Mouse (Mus musculus) G1E-ER4 (cell line): ENCODE data around the gene Ifitm3. TPM values are rescaled to one million over a fixed set of nuclear protein-coding genes. Genes with fewer than 3 reads are reported as not detected.

Source experiments
- GATA1 ChIP-seq: IDR thresholded peaks from one replicate; pipeline ENCODE4 v1.8.0; 2012; ENCODE audit warnings: low read length, inconsistent platforms
- polyA plus RNA-seq: library from polyadenylated mRNA; stranded (reverse); fragments of >175 nt; gene quantifications from 2 replicates; pipeline ENCODE4 v1.2.3, GENCODE M21; 2012

The Ifitm3 gene
- polyA plus RNA-seq, 1 experiment = not detected

GRCm38 (mm10) chr7:141016707-141017697, 6.4 kb upstream of the Ifitm3 start:
- no peak for TF ChIP-seq GATA1

GRCm38 (mm10) chr7:141011238-141011770, 734 bp upstream of the Ifitm3 start:
- TF ChIP-seq GATA1 = no peak

DNA sequence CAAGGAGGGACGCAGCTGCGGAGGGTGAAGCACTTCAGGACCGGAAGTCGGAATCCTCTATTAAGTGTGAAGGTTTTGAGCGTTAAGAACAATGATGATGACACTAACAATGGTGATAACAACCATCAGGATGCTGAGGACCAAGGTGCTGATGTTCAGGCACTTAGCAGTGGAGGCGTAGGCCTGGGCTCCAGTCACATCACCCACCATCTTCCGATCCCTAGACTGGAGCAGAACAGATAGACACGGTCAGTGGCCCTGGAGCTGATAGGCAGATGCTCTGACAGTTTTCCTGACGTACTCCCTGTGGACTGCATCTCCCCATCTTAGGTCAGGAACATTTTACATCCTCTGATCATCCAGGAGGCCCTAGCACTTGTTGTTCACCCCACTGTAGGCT, 905 bp downstream of the Ifitm3 start:
- no peak for TF ChIP-seq GATA1

GRCm38 (mm10) chr7:141008938-141009660, 1.5 kb downstream of the Ifitm3 start:
- TF ChIP-seq GATA1 = no peak

- TF ChIP-seq GATA1 = no peak
Observed at GRCm38 (mm10) chr7:141008312-141008761, 2.2 kb downstream of the Ifitm3 start.

GRCm38 (mm10) chr7:141006914-141007313, 3.7 kb downstream of the Ifitm3 start:
- no peak for TF ChIP-seq GATA1

GRCm38 (mm10) chr7:141006446-141006845, 4.1 kb downstream of the Ifitm3 start:
- TF ChIP-seq GATA1 = no peak

DNA sequence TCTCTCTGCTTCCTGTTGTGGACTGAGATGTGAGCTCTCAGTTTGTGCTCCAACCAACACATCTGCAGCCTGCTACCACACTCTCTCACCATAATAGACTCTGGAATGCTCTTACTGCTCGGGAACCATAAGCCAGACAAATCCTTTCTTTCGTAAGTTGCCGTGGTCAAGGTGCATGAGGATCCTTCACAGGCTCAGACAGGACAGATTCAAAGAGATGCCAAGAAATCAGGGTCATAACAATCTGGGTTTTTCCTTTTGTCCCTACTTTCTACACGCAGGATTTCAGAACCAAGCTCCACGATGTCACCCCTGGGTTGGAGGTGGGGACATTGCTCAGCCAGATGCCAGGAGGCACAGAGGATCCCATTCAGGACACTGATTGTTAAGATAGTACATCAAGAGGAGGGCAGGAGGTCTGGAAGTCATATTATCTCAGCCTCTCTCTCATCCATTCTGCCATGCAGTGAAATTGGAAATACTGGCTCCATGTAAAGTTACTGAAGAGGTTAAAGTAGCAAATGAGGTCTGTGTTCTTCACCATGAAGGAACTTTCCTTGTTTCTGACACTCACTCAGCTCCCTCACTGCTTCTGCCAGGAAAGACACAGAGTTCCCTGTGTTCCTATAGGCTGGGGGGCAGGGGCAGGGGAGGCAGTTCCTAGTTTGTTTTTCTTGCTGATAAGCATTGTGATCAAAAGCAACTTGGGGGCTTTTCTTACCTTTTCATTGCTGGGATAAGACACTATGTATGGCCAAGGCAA, 7.1 kb downstream of the Ifitm3 start:
- TF ChIP-seq GATA1 = no peak

GRCm38 (mm10) chr7:141000881-141001708, 9.5 kb downstream of the Ifitm3 start:
- TF ChIP-seq GATA1 = no peak

DNA sequence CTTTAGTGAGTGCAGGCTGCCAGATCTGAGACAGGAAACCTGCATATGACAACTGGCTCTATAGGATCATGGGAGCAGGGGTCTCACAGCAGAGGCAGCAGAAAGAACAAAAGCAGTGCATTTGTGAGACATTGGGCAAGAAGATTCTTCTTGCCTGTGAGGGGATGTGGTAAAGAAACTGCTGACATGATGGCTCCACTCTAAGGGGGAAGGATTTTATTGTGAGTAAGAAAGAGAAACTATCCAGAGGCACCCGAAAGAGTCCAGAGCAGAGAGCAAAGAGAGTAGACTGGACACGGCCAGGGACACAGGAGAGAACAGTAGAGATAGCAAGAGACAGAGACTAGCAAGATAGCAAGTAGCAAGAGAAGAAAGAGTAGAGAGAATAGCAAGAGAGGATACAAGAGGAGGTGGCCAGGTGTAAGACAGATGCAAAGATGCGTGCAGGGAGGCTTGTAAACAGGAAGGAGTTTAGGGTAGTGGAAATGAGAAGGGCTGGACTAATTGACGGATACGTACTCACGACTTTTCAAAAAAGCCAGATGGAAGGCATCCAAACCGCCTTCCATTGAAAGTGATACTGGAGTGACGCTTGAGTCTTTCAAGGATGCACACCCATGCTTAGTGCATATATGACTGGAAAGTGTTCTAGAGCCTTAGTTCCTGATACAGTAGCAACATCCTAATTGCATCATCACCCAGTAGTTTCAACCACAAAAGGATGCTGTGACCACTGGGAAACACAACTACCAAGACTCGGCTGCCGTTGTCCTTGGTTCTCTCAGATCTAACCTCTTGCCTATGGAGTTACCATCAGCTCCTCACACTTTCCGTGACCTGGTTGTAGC, 11.5 kb downstream of the Ifitm3 start:
- no peak for TF ChIP-seq GATA1

GRCm38 (mm10) chr7:140997817-140998216, 12.8 kb downstream of the Ifitm3 start:
- no peak for TF ChIP-seq GATA1

- TF ChIP-seq GATA1 = no peak
Observed at GRCm38 (mm10) chr7:140991117-140991689, 19.4 kb downstream of the Ifitm3 start.

GRCm38 (mm10) chr7:140990622-140991021, 19.9 kb downstream of the Ifitm3 start:
- TF ChIP-seq GATA1 = no peak
